Mouse (Mus musculus): Measurements from ENCODE around the gene Mroh2a. TPM values are rescaled to one million over a fixed set of nuclear protein-coding genes. Genes with fewer than 3 reads are reported as not detected.
"Not testable (repeated sequence)": the region's sequence is repeated elsewhere in the genome, so short reads cannot be mapped to it uniquely, and the experiment has no call there.

Mroh2a gene
- total RNA-seq, 1 experiment, result 0.76 TPM

DNA sequence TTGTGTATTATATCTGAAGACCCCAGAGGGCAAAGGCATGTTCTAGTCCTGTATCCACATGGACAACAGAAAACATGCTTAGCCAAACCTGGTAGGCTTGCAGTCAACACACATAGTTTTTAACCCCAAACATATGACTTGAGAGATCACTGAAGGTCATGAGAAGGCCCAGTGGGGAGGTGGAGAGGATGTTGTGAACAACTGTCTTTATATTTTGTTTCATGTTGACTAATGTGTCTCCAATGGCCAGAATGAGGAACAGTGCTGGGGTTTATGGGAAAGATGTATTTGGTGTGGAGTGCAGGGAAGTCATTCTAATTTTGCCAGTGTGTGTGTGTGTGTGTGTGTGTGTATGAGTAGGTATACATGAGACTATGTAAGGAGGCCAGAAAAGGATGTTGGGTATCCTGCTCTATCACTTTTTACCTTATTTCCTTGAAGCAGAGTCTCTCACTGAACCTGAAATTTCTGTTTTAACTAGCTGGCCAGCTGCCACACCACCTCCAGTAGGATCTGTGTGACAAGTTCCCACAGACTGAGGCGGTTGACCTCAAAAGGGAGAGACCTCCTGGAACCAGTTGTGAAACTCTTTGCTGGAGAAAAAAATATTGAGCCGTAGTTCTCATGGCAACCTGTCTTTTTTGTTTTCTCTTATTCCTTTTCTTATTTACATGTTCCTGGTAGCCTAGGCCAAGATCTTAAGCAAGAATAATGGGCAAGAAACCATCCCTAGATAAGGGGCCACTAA is 2.6 kb upstream of the Mroh2a start:
- no peak for DNase-seq (ENCODE audit: low read depth, low spot score)
- Histone ChIP-seq H3K9ac (ENCODE audit: insufficient read depth, low read depth, low read length, poor library complexity, severe bottlenecking) (no peak overlapping the region), H3K27ac (ENCODE audit: insufficient read depth, low read depth, low read length, poor library complexity, severe bottlenecking) (no peak overlapping the region), H3K9me3 (ENCODE audit: control insufficient read depth, insufficient read depth, low read depth, low read length) (no peaks in the 10 kb centered on the region), H3K4me1 (ENCODE audit: control insufficient read depth in 2 of 2, insufficient read depth in 2 of 2, low read length in 2 of 2, poor library complexity in 1 of 2) (no peaks in the 10 kb centered on the region), H3K4me3 (ENCODE audit: insufficient read depth in 1 of 2, low read depth in 1 of 2, low read length in 2 of 2, poor library complexity in 1 of 2, severe bottlenecking in 1 of 2) (no peak overlapping the region), H3K36me3 (ENCODE audit: control insufficient read depth, insufficient read depth, low read length, poor library complexity, severe bottlenecking) (no peaks in the 10 kb centered on the region)
- TF ChIP-seq ZC3H11A (IDR thresholded peaks at IDR 0.05; ENCODE audit: borderline replicate concordance, low read depth, low read length) (no peak), ZNF384 (IDR thresholded peaks at IDR 0.05; ENCODE audit: low read depth, low read length) (no peak), MAFK (IDR thresholded peaks at IDR 0.05; ENCODE audit: insufficient read depth, low read depth, low read length) (no peak), HCFC1 (IDR thresholded peaks at IDR 0.05; ENCODE audit: borderline replicate concordance, insufficient read depth, low read length) (no peak), CHD2 (IDR thresholded peaks at IDR 0.05; ENCODE audit: low read depth, low read length) (no peak)
- in situ Hi-C loops (cut with MboI; ENCODE audit: low sequenced_read_pairs in 2 of 2, unreplicated experiment in 2 of 2), result no loop called here

DNA sequence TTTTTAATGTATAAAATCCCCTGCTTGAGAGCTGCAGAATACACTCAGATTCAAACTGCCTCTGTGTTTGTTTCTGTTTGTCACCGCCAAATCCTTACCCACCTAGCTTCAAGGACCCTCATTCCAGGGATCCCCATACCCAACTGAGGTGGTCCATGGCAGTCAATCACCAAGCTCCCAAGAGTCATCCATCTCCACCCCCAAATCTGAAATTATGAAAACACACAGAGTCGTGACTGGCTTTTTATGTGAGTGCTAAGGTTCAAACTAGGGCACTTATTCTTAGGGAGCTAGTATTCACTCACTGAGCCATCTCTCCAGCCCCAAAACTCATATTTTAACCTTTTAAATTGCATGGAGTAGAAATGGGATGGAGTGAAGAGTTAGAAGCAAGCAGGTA is 1.5 kb upstream of the Mroh2a start:
- in situ Hi-C loops (cut with MboI; ENCODE audit: low sequenced_read_pairs in 2 of 2, unreplicated experiment in 2 of 2); H3K9me3 ChIP-seq (ENCODE audit: control insufficient read depth, insufficient read depth, low read depth, low read length); DNase-seq (ENCODE audit: low read depth, low spot score); H3K4me3 ChIP-seq (ENCODE audit: insufficient read depth in 1 of 2, low read depth in 1 of 2, low read length in 2 of 2, poor library complexity in 1 of 2, severe bottlenecking in 1 of 2); H3K9ac ChIP-seq (ENCODE audit: insufficient read depth, low read depth, low read length, poor library complexity, severe bottlenecking); H3K27ac ChIP-seq (ENCODE audit: insufficient read depth, low read depth, low read length, poor library complexity, severe bottlenecking); H3K4me1 ChIP-seq (ENCODE audit: control insufficient read depth in 2 of 2, insufficient read depth in 2 of 2, low read length in 2 of 2, poor library complexity in 1 of 2); H3K36me3 ChIP-seq (ENCODE audit: control insufficient read depth, insufficient read depth, low read length, poor library complexity, severe bottlenecking): not testable (repeated sequence)

DNA sequence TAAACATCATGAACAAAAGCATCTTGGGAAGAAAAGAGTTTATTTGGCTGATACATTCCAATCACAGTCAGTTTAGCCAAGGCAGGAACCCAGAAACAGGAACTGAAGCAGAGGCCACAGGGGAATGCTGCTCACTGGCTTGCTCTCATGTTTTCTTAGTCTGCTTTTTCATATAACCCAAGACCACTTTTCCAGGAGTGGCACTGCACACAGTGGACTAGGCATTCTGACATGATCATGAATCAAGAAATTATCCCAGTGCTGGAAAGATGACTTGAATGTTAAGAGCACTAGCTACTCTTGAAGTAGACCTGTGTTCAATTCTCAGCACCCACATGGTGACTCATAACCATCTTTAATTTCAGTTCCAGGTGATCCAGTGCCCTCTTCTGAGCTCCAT is 1.0 kb upstream of the Mroh2a start:
- no peak overlapping the region for H3K9ac ChIP-seq (ENCODE audit: insufficient read depth, low read depth, low read length, poor library complexity, severe bottlenecking)
- H3K4me3 ChIP-seq (ENCODE audit: insufficient read depth in 1 of 2, low read depth in 1 of 2, low read length in 2 of 2, poor library complexity in 1 of 2, severe bottlenecking in 1 of 2), result no peak overlapping the region
- no peaks in the 10 kb centered on the region for H3K36me3 ChIP-seq (ENCODE audit: control insufficient read depth, insufficient read depth, low read length, poor library complexity, severe bottlenecking)
- no peak for DNase-seq (ENCODE audit: low read depth, low spot score)
- no peak overlapping the region for H3K27ac ChIP-seq (ENCODE audit: insufficient read depth, low read depth, low read length, poor library complexity, severe bottlenecking)
- TF ChIP-seq ZC3H11A (IDR thresholded peaks at IDR 0.05; ENCODE audit: borderline replicate concordance, low read depth, low read length) (no peak), HCFC1 (IDR thresholded peaks at IDR 0.05; ENCODE audit: borderline replicate concordance, insufficient read depth, low read length) (no peak), MAFK (IDR thresholded peaks at IDR 0.05; ENCODE audit: insufficient read depth, low read depth, low read length) (no peak), ZNF384 (IDR thresholded peaks at IDR 0.05; ENCODE audit: low read depth, low read length) (no peak), CHD2 (IDR thresholded peaks at IDR 0.05; ENCODE audit: low read depth, low read length) (no peak)
- H3K4me1 ChIP-seq (ENCODE audit: control insufficient read depth in 2 of 2, insufficient read depth in 2 of 2, low read length in 2 of 2, poor library complexity in 1 of 2), result no peaks in the 10 kb centered on the region
- in situ Hi-C loops (cut with MboI; ENCODE audit: low sequenced_read_pairs in 2 of 2, unreplicated experiment in 2 of 2), result no loop called here
- H3K9me3 ChIP-seq (ENCODE audit: control insufficient read depth, insufficient read depth, low read depth, low read length), result no peaks in the 10 kb centered on the region

DNA sequence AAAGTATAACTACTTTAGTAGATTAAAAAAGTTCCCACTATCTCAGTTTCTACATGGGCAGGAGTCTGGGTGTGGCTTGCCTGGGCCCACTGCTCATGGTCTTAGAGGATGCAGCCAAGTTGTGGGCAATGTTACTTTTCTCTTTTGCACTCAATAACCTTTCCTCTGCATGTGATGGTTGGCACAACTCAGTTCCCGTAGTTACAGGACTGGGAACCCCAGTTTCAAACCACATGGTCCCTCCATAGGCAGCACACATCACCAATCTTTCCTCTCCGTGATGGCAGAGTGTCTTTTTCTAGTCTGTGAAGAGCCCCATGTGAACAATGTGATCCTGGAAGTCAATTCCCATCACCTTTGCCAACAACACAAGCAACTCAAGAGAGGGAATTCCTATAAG is 696 bp downstream of the Mroh2a start:
- Histone ChIP-seq H3K4me1 (ENCODE audit: control insufficient read depth in 2 of 2, insufficient read depth in 2 of 2, low read length in 2 of 2, poor library complexity in 1 of 2) (no peaks in the 10 kb centered on the region), H3K9ac (ENCODE audit: insufficient read depth, low read depth, low read length, poor library complexity, severe bottlenecking) (no peak overlapping the region), H3K4me3 (ENCODE audit: insufficient read depth in 1 of 2, low read depth in 1 of 2, low read length in 2 of 2, poor library complexity in 1 of 2, severe bottlenecking in 1 of 2) (no peak overlapping the region), H3K36me3 (ENCODE audit: control insufficient read depth, insufficient read depth, low read length, poor library complexity, severe bottlenecking) (no peaks in the 10 kb centered on the region), H3K9me3 (ENCODE audit: control insufficient read depth, insufficient read depth, low read depth, low read length) (no peaks in the 10 kb centered on the region), H3K27ac (ENCODE audit: insufficient read depth, low read depth, low read length, poor library complexity, severe bottlenecking) (no peak overlapping the region)
- TF ChIP-seq ZNF384 (IDR thresholded peaks at IDR 0.05; ENCODE audit: low read depth, low read length) (no peak), MAFK (IDR thresholded peaks at IDR 0.05; ENCODE audit: insufficient read depth, low read depth, low read length) (no peak), HCFC1 (IDR thresholded peaks at IDR 0.05; ENCODE audit: borderline replicate concordance, insufficient read depth, low read length) (no peak), CHD2 (IDR thresholded peaks at IDR 0.05; ENCODE audit: low read depth, low read length) (no peak), ZC3H11A (IDR thresholded peaks at IDR 0.05; ENCODE audit: borderline replicate concordance, low read depth, low read length) (no peak)
- in situ Hi-C loops (cut with MboI; ENCODE audit: low sequenced_read_pairs in 2 of 2, unreplicated experiment in 2 of 2), result no loop called here
- DNase-seq (ENCODE audit: low read depth, low spot score), result no peak

DNA sequence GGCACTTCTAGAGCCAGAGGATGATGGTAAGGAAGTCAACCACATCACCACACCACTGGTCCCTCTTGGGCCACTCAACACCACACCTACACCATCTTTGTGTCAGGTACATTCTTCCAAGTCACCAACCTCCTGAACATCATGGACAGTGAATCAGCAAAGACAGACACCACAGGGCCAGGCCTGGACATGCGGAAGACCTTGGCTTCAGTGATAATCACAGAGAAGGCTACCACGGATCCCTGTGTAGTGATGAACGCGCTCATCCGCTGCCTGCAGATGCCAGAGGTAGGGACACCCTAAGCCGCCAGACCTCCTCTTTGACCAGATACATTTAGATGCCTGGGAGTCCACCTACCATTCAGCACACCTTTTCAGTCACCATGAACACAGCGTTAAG is 1.3 kb downstream of the Mroh2a start:
- no peak for TF ChIP-seq ZNF384 (IDR thresholded peaks at IDR 0.05; ENCODE audit: low read depth, low read length)
- TF ChIP-seq CHD2 (IDR thresholded peaks at IDR 0.05; ENCODE audit: low read depth, low read length), result no peak
- no peak for TF ChIP-seq MAFK (IDR thresholded peaks at IDR 0.05; ENCODE audit: insufficient read depth, low read depth, low read length)
- no peak for TF ChIP-seq HCFC1 (IDR thresholded peaks at IDR 0.05; ENCODE audit: borderline replicate concordance, insufficient read depth, low read length)
- TF ChIP-seq ZC3H11A (IDR thresholded peaks at IDR 0.05; ENCODE audit: borderline replicate concordance, low read depth, low read length), result no peak
- no peaks in the 10 kb centered on the region for H3K9me3 ChIP-seq (ENCODE audit: control insufficient read depth, insufficient read depth, low read depth, low read length)
- in situ Hi-C loops (cut with MboI; ENCODE audit: low sequenced_read_pairs in 2 of 2, unreplicated experiment in 2 of 2), result no loop called here
- no peak overlapping the region for H3K4me3 ChIP-seq (ENCODE audit: insufficient read depth in 1 of 2, low read depth in 1 of 2, low read length in 2 of 2, poor library complexity in 1 of 2, severe bottlenecking in 1 of 2)
- H3K27ac ChIP-seq (ENCODE audit: insufficient read depth, low read depth, low read length, poor library complexity, severe bottlenecking), result no peak overlapping the region
- no peaks in the 10 kb centered on the region for H3K36me3 ChIP-seq (ENCODE audit: control insufficient read depth, insufficient read depth, low read length, poor library complexity, severe bottlenecking)
- H3K9ac ChIP-seq (ENCODE audit: insufficient read depth, low read depth, low read length, poor library complexity, severe bottlenecking), result no peak overlapping the region
- H3K4me1 ChIP-seq (ENCODE audit: control insufficient read depth in 2 of 2, insufficient read depth in 2 of 2, low read length in 2 of 2, poor library complexity in 1 of 2), result no peaks in the 10 kb centered on the region
- DNase-seq (ENCODE audit: low read depth, low spot score), result no peak

All from ES-E14 (cell line).